Comparison of ENCODE assay signal across 28 mouse cellular contexts in the genomic region with DNA sequence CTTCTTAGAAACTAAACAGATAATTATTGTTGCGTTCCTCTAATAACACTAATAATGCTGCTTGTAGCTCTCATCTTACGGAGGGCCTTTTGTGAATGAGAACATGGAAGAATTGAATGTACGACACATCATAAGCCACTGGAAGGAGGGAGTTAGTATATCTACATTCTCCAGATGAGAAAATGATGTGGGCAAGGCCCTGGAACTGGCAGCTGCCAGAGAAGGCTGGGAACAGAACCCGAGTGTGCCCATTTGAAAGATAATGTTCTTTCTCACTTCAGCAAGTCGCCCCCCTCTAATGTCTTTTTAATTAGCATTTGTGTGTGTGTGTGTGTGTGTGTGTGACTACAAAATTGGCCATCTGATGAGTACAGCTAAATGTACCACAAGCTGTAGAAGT.
DNase-seq lines count a peak whose midpoint lies in the region; ATAC-seq lines count a peak whose summit lies in the region.
"Had no signal": no experiment of that assay in that cellular context is flagged by ENCODE, and none has a peak within 500 bp of the region (broad histone marks: within the 10 kb centered on the region; RNA-seq: fewer than 3 reads in every experiment).

No protein-coding gene starts in this region.

- H3K36me3 ChIP-seq in liver, embryonic 11.5 days (ENCODE audit: control insufficient read depth, insufficient read depth, low read length): no peaks in the 10 kb centered on the region
- H3K36me3 ChIP-seq in liver, embryonic 16.5 days (ENCODE audit: control insufficient read depth, insufficient read depth): no peaks in the 10 kb centered on the region
- H3K36me3 ChIP-seq: hindbrain, embryonic 10.5 days; hindbrain, embryonic 15.5 days; midbrain, embryonic 10.5 days; neural tube, embryonic 12.5 days; stomach, embryonic 15.5 days had no signal

- DNase-seq in spleen, postnatal 36 days (ENCODE audit: low spot score in 2 of 2): peak; percentile 6 to 29
- DNase-seq in spleen, postnatal 14 days (ENCODE audit: low spot score in 2 of 2): no peak
- DNase-seq in liver, embryonic 11.5 days (ENCODE audit: low spot score): no peak
- no peak for DNase-seq in cerebellum, postnatal 36 days
- no peak for DNase-seq in testis, postnatal 14 days (ENCODE audit: low spot score)
- no peak for DNase-seq in lung, postnatal 14 days
- DNase-seq: adrenal gland, postnatal 10 days; cerebellum, adult 11 months; cerebellum, adult 9-11 months; gastrocnemius, postnatal 14 days; heart, postnatal 14 days; kidney, adult 18-20 months; right cerebral cortex, postnatal 4 days; thymus, postnatal 25 days had no signal

- H3K9ac ChIP-seq in liver, embryonic 11.5 days (ENCODE audit: low read depth, low read length): no peak overlapping the region; the same call in 1 of the 2 replicates
- H3K9ac ChIP-seq in liver, embryonic 16.5 days (ENCODE audit: low read depth, low read length): peak overlapping the region; percentile 38
- H3K9ac ChIP-seq: hindbrain, embryonic 15.5 days; neural tube, embryonic 12.5 days; stomach, embryonic 15.5 days had no signal

- H3K4me1 ChIP-seq in liver, embryonic 11.5 days (replicated peaks; ENCODE audit: control insufficient read depth, insufficient read depth, low read length): peaks cover 43% of the 10 kb centered on the region
- peaks cover 32% of the 10 kb centered on the region for H3K4me1 ChIP-seq in liver, embryonic 16.5 days (ENCODE audit: control insufficient read depth, low read depth, low read length)

- H3K27ac ChIP-seq in liver, embryonic 11.5 days (ENCODE audit: low read depth, low read length): peak overlapping the region; percentile 21; the same call in 1 of the 2 replicates
- H3K27ac ChIP-seq in liver, embryonic 16.5 days (ENCODE audit: low read length): peak overlapping the region; percentile 83
- H3K27ac ChIP-seq: hindbrain, embryonic 10.5 days; hindbrain, embryonic 15.5 days; kidney, postnatal 0 days; macrophage; midbrain, embryonic 10.5 days; neural tube, embryonic 12.5 days; stomach, embryonic 15.5 days had no signal

- ATAC-seq in liver, embryonic 11.5 days (replicated peaks; ENCODE audit: low FRiP score): peak; percentile 48
- peak; percentile 62 for ATAC-seq in liver, embryonic 16.5 days (ENCODE audit: low read depth)
- ATAC-seq: forebrain, embryonic 14.5 days; inflammation-experienced regulatory T-cells, adult 6 months; lung, postnatal 0 days; Patski had no signal

- 67% methylated on average over 5 of the region's 5 CpGs for WGBS in liver, embryonic 11.5 days
- WGBS in liver, embryonic 16.5 days (ENCODE audit: insufficient replicate concordance): 33% methylated on average over 5 of the region's 5 CpGs

- no peaks in the 10 kb centered on the region for H3K9me3 ChIP-seq in liver, embryonic 11.5 days (ENCODE audit: control insufficient read depth, low read length)
- H3K9me3 ChIP-seq in liver, embryonic 16.5 days (replicated peaks; ENCODE audit: control insufficient read depth, low read length): no peaks in the 10 kb centered on the region
- H3K9me3 ChIP-seq: G1E; hindbrain, embryonic 10.5 days; hindbrain, embryonic 15.5 days; midbrain, embryonic 10.5 days; neural tube, embryonic 12.5 days; stomach, embryonic 15.5 days had no signal

- no peak overlapping the region for H3K4me3 ChIP-seq in liver, embryonic 11.5 days (ENCODE audit: low read depth, low read length)
- peak overlapping the region; percentile 37 for H3K4me3 ChIP-seq in liver, embryonic 16.5 days (ENCODE audit: low read depth, low read length)
- H3K4me3 ChIP-seq: hindbrain, embryonic 10.5 days; hindbrain, embryonic 15.5 days; midbrain, embryonic 10.5 days; myocyte; neural tube, embryonic 12.5 days; stomach, embryonic 15.5 days had no signal

- H3K4me2 ChIP-seq in liver, embryonic 11.5 days: peak overlapping the region; percentile 30; the same call in 1 of the 2 replicates
- peak overlapping the region; percentile 50 for H3K4me2 ChIP-seq in liver, embryonic 16.5 days (ENCODE audit: low read depth, low read length)
- H3K4me2 ChIP-seq: hindbrain, embryonic 15.5 days; neural tube, embryonic 12.5 days; stomach, embryonic 15.5 days had no signal

- no peaks in the 10 kb centered on the region for H3K27me3 ChIP-seq in liver, embryonic 11.5 days (replicated peaks; ENCODE audit: control insufficient read depth, insufficient read depth, low read length)
- H3K27me3 ChIP-seq in liver, embryonic 16.5 days (ENCODE audit: control insufficient read depth, insufficient read depth, low read depth, low read length): no peaks in the 10 kb centered on the region
- H3K27me3 ChIP-seq: hindbrain, embryonic 15.5 days; neural tube, embryonic 12.5 days; Patski; stomach, embryonic 15.5 days had no signal

Comparison
In these comparisons a context has a peak if more than half of its experiments do, and no peak if none do; other contexts are left out.
1. DNase-seq: peak in spleen, postnatal 36 days (2 of 2); none in spleen, postnatal 14 days (0 of 2), liver, embryonic 11.5 days (single experiment), cerebellum, postnatal 36 days (0 of 2), testis, postnatal 14 days (single experiment) and lung, postnatal 14 days (single experiment).